Mouse (Mus musculus) Patski (cell line): ENCODE data around the gene Rps6ka1. TPM values are rescaled to one million over a fixed set of nuclear protein-coding genes. Genes with fewer than 3 reads are reported as not detected.

Experiments
- ATAC-seq: fragments of 100-300 bp; one replicate; pipeline ENCODE4 v1.8.0; 2021
- CTCF ChIA-PET: fragments of 350-600 bp; sonication (Branson Sonifier 250); formaldehyde crosslinking; loops from one replicate; lab custom pipeline; 2022; ENCODE audit warnings: inconsistent platforms; lab: Charles Lee
- POLR2A ChIA-PET: fragments of 350-600 bp; sonication (Branson Sonifier 250); formaldehyde crosslinking; loops from one replicate; lab custom pipeline; 2022; ENCODE audit warnings: antibody characterized with exemption, inconsistent platforms; lab: Charles Lee
- DNase-seq: peaks from one replicate; pipeline ENCODE4 v3.0.0-alpha.2; 2011; ENCODE audit warnings: low read depth, low spot score
- H3K27me3 ChIP-seq: fragments of 371-371 bp; one replicate; pipeline ENCODE4 v1.5.1; 2021
- CTCF ChIP-seq: fragments of 100-300 bp; IDR thresholded peaks from one replicate; pipeline ENCODE4 v1.5.1; 2021
- in situ Hi-C: fragments of 300-500 bp; cut with MboI; formaldehyde crosslinking; loops from 3 replicates; pipeline ENCODE4 v1.11.1; 2018; ENCODE audit warnings: low pct_unique_long_range_greater_than_20kb, mixed read lengths
- polyA plus RNA-seq: library from polyadenylated mRNA; unstranded; gene quantifications from one replicate; pipeline ENCODE4 v1.2.3, GENCODE M21; 2021

The Rps6ka1 gene
- polyA plus RNA-seq, 1 experiment from 2014 or later: 58.1 TPM

DNA sequence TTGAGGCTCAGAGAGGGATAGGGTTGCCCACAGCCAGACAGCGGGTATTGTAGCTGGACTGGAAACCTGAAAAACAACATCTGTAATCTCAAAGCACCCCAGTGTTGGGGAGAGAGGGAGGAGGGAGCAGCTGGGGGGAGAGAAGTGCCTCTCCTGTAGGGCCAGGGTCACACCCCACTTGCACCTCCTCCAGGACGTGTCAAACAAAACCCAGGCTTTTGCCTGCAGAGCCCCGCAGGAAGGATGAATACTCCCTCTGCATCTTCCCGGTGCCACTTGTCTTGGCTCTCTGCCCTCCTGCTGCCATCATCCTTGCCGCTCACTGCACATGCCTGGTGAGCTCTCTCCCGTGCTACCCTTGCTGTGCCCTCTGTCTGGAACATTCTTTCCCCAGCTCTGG is 10.6 kb upstream of the Rps6ka1 start:
- peak; percentile 39 for ATAC-seq
- in situ Hi-C loops: no loop called here
- DNase-seq: no peak
- ChIA-PET CTCF (interaction anchor here (2.9 kb wide), 1 partner anchor 13 kb away, joined by 11 read pairs; no protein-coding TSS in a partner anchor), POLR2A (interaction anchor here (1.3 kb wide), 1 partner anchor 10 kb away, joined by 7 read pairs; the partner anchor contains the start of gene Rps6ka1)
- TF ChIP-seq CTCF: no peak
- H3K27me3 ChIP-seq: no peaks in the 10 kb centered on the region

DNA sequence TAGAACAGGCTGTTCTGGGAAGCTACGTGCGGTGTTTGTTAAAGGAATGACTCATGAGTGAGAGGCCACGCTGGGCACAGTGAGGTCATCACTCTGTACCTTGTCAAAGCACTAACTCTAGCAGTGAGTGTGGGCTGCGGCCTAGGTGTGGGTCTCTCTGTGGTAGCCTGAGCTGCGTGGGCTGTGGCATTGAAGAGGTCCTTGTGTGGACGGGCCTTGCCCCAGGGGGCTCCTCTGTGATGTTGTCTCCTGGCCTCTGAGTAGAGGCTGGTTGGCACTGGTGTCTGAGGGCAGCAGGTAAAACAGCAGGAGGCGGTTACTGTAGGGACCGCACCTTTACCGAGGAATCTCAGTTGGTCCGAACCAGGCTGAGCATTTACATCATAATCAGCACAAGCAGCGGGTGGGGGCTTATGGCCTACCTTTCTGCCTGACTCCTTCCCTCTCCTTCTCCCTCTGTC is 9.9 kb upstream of the Rps6ka1 start:
- ATAC-seq: no peak
- ChIA-PET CTCF (interaction anchor here (2.9 kb wide), 1 partner anchor 13 kb away, joined by 11 read pairs; no protein-coding TSS in a partner anchor), POLR2A (interaction anchor here (1.3 kb wide), 1 partner anchor 9 kb away, joined by 7 read pairs; the partner anchor contains the start of gene Rps6ka1)
- DNase-seq: no peak
- TF ChIP-seq CTCF: no peak
- in situ Hi-C loops: no loop called here
- no peaks in the 10 kb centered on the region for H3K27me3 ChIP-seq

DNA sequence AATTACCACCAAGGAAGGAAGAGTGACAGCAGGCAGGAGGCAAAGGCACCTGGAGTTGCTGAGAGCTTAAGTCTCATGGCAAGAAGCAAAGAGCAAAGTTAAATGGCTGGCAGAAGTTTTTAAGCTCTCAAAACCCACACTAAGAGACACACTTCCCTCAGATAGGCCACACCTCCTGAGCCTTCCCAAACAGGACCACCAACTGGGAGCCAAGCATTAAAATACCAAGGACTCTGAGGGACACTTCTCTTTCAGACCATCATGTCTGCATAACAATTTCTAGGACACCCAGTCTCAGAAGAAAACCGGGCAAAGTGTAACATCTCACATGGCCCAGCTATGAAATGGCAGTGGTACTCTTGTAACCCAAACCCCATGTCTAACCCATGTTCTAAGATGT is 9.4 kb upstream of the Rps6ka1 start:
- ChIA-PET CTCF (interaction anchor here (2.9 kb wide), 1 partner anchor 14 kb away, joined by 11 read pairs; no protein-coding TSS in a partner anchor), POLR2A (no interaction called here)
- no peak for TF ChIP-seq CTCF
- no peaks in the 10 kb centered on the region for H3K27me3 ChIP-seq
- in situ Hi-C loops: no loop called here
- ATAC-seq (no peak), DNase-seq (no peak)

DNA sequence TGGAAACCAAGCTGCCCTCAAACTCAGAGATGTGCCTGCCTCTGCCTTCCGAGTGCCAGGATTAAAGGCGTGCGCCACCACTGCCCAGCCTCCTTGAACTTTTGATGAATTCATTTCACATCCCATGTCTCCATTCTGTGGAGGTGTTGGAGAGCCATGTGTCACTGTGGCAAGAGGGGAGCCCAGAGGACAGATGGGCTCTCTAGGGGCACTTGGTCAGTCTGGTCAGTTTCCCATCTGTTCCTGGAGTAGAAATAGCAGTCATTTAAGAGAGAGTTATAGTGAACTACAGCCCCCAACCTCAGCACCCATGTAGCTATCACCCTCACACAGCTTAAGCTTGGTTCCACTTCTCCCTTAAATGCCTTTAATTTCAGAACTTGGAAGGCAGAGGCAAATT is 8.4 kb upstream of the Rps6ka1 start:
- in situ Hi-C loops: no loop called here
- TF ChIP-seq CTCF: no peak
- POLR2A ChIA-PET: no interaction called here
- no peaks in the 10 kb centered on the region for H3K27me3 ChIP-seq
- CTCF ChIA-PET: no interaction called here
- ATAC-seq: no peak
- no peak for DNase-seq

DNA sequence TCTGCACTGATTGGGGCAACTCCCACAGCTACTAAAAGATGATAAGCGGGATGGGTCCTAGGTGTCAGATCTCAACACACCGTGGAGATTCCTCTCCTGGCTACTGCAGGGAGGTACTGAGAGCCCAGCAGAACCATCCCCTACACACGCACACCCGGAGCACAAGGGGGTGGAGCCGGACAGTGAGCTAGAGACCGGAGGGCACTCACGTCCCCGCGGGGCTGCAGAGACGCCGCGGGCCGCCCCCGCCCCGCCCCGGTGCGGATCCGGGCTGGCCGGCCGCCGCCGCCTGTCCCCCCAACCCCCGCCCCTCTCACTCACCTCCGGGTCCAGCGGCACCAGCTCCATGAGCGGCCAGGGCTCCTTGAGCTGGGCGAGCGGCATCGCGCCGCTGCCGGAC is 348 bp downstream of the Rps6ka1 start:
- ATAC-seq (peak; percentile 49), DNase-seq (no peak)
- H3K27me3 ChIP-seq: no peaks in the 10 kb centered on the region
- POLR2A ChIA-PET: interaction anchor here (1.0 to 2.2 kb wide), 2 partner anchors 23 to 24 kb away, joined by 3 to 6 read pairs; no protein-coding TSS in a partner anchor
- CTCF ChIA-PET: interaction anchor here (1.3 kb wide), 2 partner anchors 9 to 24 kb away, joined by 3 read pairs; no protein-coding TSS in a partner anchor
- no peak for TF ChIP-seq CTCF
- in situ Hi-C loops: no loop called here

DNA sequence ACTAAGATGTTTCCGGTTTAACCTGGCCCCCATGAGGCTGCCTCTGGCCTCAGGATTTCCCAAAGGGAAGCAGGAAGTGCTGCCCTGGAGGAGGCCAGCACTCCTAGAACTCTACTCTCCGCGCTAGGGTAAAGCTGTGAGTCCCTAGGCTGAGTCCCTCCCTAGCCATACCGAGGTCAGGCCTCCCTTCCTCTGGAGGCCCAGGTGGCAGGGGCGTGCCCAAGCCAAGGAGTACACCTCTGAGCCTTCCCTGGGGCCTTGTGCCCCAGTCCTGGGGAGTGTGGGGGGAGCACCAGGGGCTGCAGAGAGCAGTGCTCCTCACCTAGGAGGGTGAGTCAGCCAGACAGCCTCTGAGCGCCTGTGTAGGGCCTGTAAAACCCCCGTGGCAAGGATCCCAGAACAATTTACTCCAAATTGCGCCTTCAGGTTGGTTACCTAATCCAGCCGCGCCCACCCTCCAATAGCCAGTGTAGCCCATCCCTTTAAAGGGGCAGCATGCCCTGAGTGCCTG is 1.6 kb downstream of the Rps6ka1 start:
- DNase-seq (no peak), ATAC-seq (no peak)
- in situ Hi-C loops: no loop called here
- POLR2A ChIA-PET: interaction anchor here (1.0 kb wide), 1 partner anchor 23 kb away, joined by 3 read pairs; no protein-coding TSS in a partner anchor
- no peaks in the 10 kb centered on the region for H3K27me3 ChIP-seq
- CTCF ChIA-PET: interaction anchor here (1.3 kb wide), 1 partner anchor 8 kb away, joined by 3 read pairs; no protein-coding TSS in a partner anchor
- no peak for TF ChIP-seq CTCF

DNA sequence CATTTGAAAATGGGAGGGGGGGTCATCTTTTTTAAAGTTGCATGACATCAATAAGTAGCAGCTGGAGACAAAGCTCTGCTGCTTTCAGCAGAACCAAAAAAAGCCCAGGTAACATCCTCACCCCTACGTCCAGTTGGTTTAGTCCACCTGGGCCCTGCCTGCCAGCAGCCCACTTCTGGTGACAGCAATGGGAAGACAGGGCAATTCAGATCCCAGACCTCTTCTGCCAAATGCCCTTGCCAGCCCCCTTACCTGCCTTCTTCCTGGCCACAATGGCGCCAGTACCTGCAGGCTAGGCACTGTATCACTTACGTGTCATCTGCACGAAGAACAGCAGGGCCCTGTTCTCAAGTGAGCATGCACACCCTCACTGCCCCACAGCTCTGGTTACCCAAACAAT is 2.3 kb downstream of the Rps6ka1 start:
- no peak for TF ChIP-seq CTCF
- in situ Hi-C loops: no loop called here
- ATAC-seq: no peak

DNA sequence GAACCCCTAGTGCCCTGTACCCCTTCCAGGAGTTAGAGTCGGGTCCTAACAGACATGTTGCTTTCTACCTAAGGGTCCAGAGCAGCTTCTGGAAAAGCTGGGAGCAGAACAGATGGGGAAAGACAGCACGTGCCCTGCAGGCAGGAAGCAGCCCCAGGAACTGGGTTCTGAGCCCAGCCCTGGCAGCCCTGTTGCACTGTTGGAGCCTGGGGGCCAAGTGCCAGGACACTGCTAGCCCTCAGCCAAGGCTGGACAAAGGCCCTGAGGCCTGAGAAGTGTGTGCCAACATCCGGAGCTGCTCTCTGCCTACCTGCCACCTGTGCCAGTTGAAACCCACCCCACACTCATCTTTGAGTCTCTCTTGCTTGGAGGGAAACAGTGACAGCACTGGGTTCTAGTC is 2.7 kb downstream of the Rps6ka1 start:
- no peak for TF ChIP-seq CTCF
- ChIA-PET CTCF (no interaction called here), POLR2A (interaction anchor here (1.3 kb wide), 1 partner anchor 18 kb away, joined by 3 read pairs; no protein-coding TSS in a partner anchor)
- no peak for ATAC-seq
- no peak for DNase-seq
- in situ Hi-C loops: no loop called here
- H3K27me3 ChIP-seq: no peaks in the 10 kb centered on the region

More for the DNA sequence above, 2.3 kb downstream of the Rps6ka1 start:
- DNase-seq: no peak
- no peaks in the 10 kb centered on the region for H3K27me3 ChIP-seq
- CTCF ChIA-PET: no interaction called here
- POLR2A ChIA-PET: interaction anchor here (1.3 kb wide), 1 partner anchor 18 kb away, joined by 3 read pairs; no protein-coding TSS in a partner anchor

DNA sequence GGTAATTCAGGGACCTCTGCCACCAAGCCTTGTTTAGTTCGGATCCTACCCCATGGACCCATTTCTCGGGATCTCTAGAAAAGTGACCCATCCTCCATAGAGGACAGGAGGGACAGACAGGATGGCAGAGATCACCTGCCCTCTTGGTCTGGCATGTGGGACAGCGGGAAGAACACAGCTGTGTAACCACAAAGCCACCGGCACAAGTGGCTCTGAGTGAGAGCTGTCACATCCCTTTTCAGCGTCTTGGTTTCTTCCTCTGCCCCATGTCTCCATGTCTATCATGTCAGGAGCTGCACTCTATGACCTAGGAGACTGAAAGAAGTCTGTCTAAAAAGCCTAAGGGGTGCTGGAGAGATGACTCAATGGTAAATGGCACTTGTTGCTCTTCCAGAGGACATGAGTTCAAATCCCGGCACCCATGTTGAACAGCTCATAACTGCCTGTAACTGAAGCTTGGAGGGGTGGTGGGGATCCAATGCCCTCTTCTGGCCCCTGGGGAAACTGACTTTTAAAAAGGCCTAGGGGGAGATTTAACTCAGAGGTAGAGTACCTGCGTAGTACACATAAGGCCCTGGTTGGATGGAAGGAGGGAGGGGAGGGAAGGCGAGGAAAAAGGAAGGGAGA is 3.4 kb downstream of the Rps6ka1 start:
- in situ Hi-C loops: no loop called here
- ChIA-PET POLR2A (interaction anchor here (1.3 kb wide), 1 partner anchor 19 kb away, joined by 3 read pairs; no protein-coding TSS in a partner anchor), CTCF (no interaction called here)
- no peak for ATAC-seq
- TF ChIP-seq CTCF: no peak
- H3K27me3 ChIP-seq: no peaks in the 10 kb centered on the region
- DNase-seq: no peak

DNA sequence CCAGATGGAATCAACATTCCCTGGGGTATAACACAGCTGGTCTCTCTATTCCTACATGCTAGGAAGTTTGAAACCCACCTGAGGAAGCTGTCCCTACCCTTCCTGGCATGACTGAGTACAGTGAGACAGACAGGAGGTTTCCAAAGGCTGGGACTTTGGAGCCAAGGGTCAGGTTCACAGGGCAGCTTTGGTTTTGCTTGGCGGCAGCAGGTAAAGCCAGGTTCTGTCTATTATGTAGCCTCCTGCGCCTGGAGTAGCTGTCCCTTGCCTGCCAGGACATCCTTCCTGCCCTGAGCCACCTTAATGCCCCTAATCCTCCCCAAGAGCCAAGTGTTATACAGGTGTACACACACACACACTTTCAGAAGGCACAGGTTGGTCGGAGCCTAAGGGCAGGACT is 5.7 kb downstream of the Rps6ka1 start:
- ATAC-seq (no peak), DNase-seq (no peak)
- in situ Hi-C loops: no loop called here
- CTCF ChIA-PET: no interaction called here
- POLR2A ChIA-PET: no interaction called here
- TF ChIP-seq CTCF: no peak
- no peaks in the 10 kb centered on the region for H3K27me3 ChIP-seq

DNA sequence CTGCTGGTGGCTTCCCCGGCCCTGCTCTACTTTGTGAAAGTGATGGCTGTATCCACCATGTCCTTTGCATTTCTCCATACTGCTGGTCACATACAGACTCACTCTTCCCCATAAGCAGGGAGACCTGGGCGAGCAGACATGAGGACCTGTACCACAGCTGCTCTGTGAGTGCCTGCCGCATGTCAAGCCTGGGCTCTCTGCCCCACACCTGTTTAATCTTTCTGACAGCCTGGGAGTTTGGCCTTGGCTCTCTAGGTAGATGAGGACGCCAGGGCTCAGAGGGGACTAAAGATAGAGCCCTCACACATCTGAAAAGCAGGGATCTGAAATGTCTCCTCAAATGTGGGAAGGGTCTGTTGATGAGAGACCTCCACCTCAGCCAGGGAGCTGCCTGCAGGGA is 6.2 kb downstream of the Rps6ka1 start:
- POLR2A ChIA-PET: interaction anchor here (0.5 kb wide), 1 partner anchor 81 kb away, joined by 3 read pairs; no protein-coding TSS in a partner anchor
- in situ Hi-C loops: no loop called here
- CTCF ChIA-PET: no interaction called here
- no peak for DNase-seq
- ATAC-seq: no peak
- TF ChIP-seq CTCF: no peak
- H3K27me3 ChIP-seq: no peaks in the 10 kb centered on the region
